Mouse (Mus musculus) stomach, embryonic 16.5 days (tissue): Measurements from ENCODE around the gene Cnot6l. TPM values are rescaled to one million over a fixed set of nuclear protein-coding genes. Genes with fewer than 3 reads are reported as not detected.

ENCODE experiments used
- ATAC-seq: fragments of 200-750 bp; cut with Nextera tagmentation; 2 replicates; pipeline ENCODE4 v1.8.0; 2017; ENCODE audit warnings: moderate number of reproducible peaks, moderate TSS enrichment; ENCODE audit not compliant: insufficient read depth, low FRiP score
- H3K27ac ChIP-seq: fragments of 300-500 bp; sonication (generic); 2 replicates; pipeline ENCODE4 v1.5.1; 2014; ENCODE audit warnings: low read length
- H3K27me3 ChIP-seq: fragments of 300-500 bp; sonication (generic); 2 replicates; pipeline ENCODE4 v1.6.1; 2014; ENCODE audit warnings: low read length, control low read depth, mixed read lengths; ENCODE audit not compliant: control insufficient read depth, insufficient read depth
- H3K36me3 ChIP-seq: fragments of 300-500 bp; sonication (generic); 2 replicates; pipeline ENCODE4 v1.6.1; 2014; ENCODE audit warnings: low read length; ENCODE audit not compliant: control insufficient read depth, insufficient read depth
- H3K4me1 ChIP-seq: fragments of 300-500 bp; sonication (generic); 2 replicates; pipeline ENCODE4 v1.6.1; 2014; ENCODE audit warnings: low read length, control low read depth, mixed read lengths; ENCODE audit not compliant: control insufficient read depth, insufficient read depth
- H3K4me2 ChIP-seq: fragments of 300-500 bp; sonication (generic); 2 replicates; pipeline ENCODE4 v1.6.1; 2014; ENCODE audit warnings: low read depth, low read length, mixed read lengths
- H3K4me3 ChIP-seq: fragments of 300-500 bp; sonication (generic); replicated peaks from 2 replicates; pipeline ENCODE4 v1.5.1; 2014; ENCODE audit warnings: mild to moderate bottlenecking, low read length
- H3K9ac ChIP-seq: fragments of 300-500 bp; sonication (generic); 2 replicates; pipeline ENCODE4 v1.6.1; 2014; ENCODE audit warnings: low read length
- H3K9me3 ChIP-seq: fragments of 300-500 bp; sonication (generic); replicated peaks from 2 replicates; pipeline ENCODE4 v1.6.1; 2016; ENCODE audit warnings: low read length, control low read depth; ENCODE audit not compliant: control insufficient read depth
- WGBS: fragments of 180-500 bp; shearing (Covaris S2); extraction: QIAGEN DNeasy Blood & Tissue Kit; methylation state at CpG from one replicate; pipeline ENCODE4 v1.1.7; 2014; 5-methylcytosine and 5-hydroxymethylcytosine counted together
- polyA plus RNA-seq: library from polyadenylated mRNA; unstranded; fragments of >200 nt; fragmentation: Nextera tagmentation; extraction: Ambion mirVana; gene quantifications from 2 replicates; pipeline ENCODE4 v1.2.1, GENCODE M21; 2015

Gene Cnot6l
- 13.9 and 16.1 TPM in 2 replicates for polyA plus RNA-seq

GRCm38 (mm10) chr5:96164021-96164411, at the start of gene Cnot6l:
Cnot6l (minus strand) TSS chr5:96164171.
- 0 out of 2 replicates have a peak, but pooled peaks have one; percentile 9 for ATAC-seq
- H3K27me3 ChIP-seq: no peaks in the 10 kb centered on the region
- WGBS: 21% methylated on average over 5 of the region's 5 CpGs

DNA sequence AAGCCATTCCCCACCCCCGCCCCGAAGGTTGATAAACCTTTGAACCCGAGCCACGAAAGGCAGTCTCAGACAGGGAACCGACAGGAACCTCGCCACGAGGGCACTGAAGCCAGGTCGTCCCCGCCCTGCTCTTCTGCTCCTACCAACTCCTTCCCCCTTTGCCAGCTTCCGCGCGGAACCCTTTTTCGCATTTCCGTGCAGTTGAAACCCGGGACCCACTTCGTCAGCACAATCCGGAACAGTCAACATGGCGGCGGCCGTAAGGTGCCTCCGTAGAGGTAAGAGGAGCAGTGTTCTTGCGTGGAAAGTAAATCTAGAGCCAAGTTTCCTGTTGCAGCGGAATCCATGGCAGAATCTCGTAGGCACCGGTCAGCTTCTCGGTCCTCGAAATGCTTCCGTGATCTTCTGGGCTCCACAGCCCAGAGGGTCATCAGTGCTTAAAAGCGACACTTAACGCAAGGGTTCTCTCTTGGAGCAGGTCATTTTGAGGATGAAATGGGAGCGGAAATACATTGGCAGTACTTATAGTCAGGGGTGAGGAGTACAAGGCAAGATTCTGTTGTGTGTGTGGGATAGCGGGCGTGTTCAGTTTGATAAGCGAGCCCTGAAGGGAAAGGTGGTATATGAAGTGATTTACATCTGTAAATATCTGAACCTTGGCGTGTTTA, 46.1 kb upstream of the Cnot6l start:
- Histone ChIP-seq H3K27ac (peak overlapping the region; percentile 94), H3K4me2 (peak overlapping the region; percentile 84), H3K27me3 (no peaks in the 10 kb centered on the region), H3K4me3 (peak overlapping the region; percentile 99), H3K9ac (peak overlapping the region; percentile 84), H3K36me3 (no peaks in the 10 kb centered on the region), H3K9me3 (no peaks in the 10 kb centered on the region), H3K4me1 (peaks cover 12% of the 10 kb centered on the region)
- WGBS: under 1% methylated on average over 35 of the region's 35 CpGs
- ATAC-seq: peak; percentile 96

More at GRCm38 (mm10) chr5:96164021-96164411, at the start of gene Cnot6l:
- Histone ChIP-seq H3K27ac (peak within 1 kb of the TSS; percentile 96), H3K9me3 (peaks cover 3% of the 10 kb centered on the region; the same call in 1 of the 2 replicates), H3K4me2 (peak within 1 kb of the TSS; percentile 66), H3K4me1 (0 out of 2 replicates have a peak, but pooled peaks cover 8% of the 10 kb centered on the region), H3K4me3 (peak within 1 kb of the TSS; percentile 96), H3K36me3 (no peaks in the 10 kb centered on the region), H3K9ac (peak within 1 kb of the TSS; percentile 98)

- peak within 1 kb of the TSS; percentile 84 for H3K9ac ChIP-seq
- peak; percentile 64 for ATAC-seq
- H3K4me3 ChIP-seq: peak within 1 kb of the TSS; percentile 99
- H3K27ac ChIP-seq: peak within 1 kb of the TSS; percentile 94
- no peaks in the 10 kb centered on the region for H3K27me3 ChIP-seq
- 2% methylated on average over 17 of the region's 17 CpGs for WGBS
- H3K4me2 ChIP-seq: peak within 1 kb of the TSS; percentile 84
- H3K36me3 ChIP-seq: no peaks in the 10 kb centered on the region
- no peaks in the 10 kb centered on the region for H3K9me3 ChIP-seq
- peaks cover 12% of the 10 kb centered on the region for H3K4me1 ChIP-seq
Observed at GRCm38 (mm10) chr5:96209459-96209858, 45.5 kb upstream of the Cnot6l start, which contains the start of gene Mrpl1. Mrpl1 (plus strand) TSS chr5:96209493.

DNA sequence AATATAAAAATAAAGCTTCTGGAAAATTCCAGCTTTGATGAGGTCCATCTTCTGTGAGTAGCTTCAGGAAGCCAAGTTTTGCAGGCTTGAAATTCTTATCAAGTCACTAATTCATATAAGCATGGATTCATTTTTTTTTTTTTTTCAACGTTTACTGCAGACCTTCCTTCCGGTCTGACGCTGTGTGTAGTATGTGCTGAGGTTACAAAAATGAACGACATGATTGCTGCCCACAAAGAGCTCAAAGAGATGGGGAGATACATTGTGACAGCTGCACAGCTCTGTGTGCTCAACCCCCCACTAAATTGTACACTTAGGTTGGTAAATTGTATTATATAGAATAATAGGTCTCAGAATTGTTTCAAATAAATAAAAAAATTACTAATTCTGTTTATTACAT, 44.6 kb upstream of the Cnot6l start:
- H3K4me3 ChIP-seq: no peak overlapping the region
- no peak for ATAC-seq
- no peaks in the 10 kb centered on the region for H3K27me3 ChIP-seq
- H3K9ac ChIP-seq: no peak overlapping the region
- H3K9me3 ChIP-seq: no peaks in the 10 kb centered on the region
- H3K4me1 ChIP-seq: peaks cover 12% of the 10 kb centered on the region
- 36% methylated on average over 4 of the region's 4 CpGs for WGBS
- H3K4me2 ChIP-seq: peak overlapping the region; percentile 69; the same call in 1 of the 2 replicates
- no peaks in the 10 kb centered on the region for H3K36me3 ChIP-seq
- H3K27ac ChIP-seq: no peak overlapping the region

- 88% methylated on average over 2 of the region's 2 CpGs for WGBS
- Histone ChIP-seq H3K4me3 (no peak overlapping the region), H3K27ac (no peak overlapping the region), H3K4me1 (peaks cover 12% of the 10 kb centered on the region), H3K36me3 (no peaks in the 10 kb centered on the region), H3K4me2 (no peak overlapping the region), H3K9me3 (no peaks in the 10 kb centered on the region), H3K27me3 (no peaks in the 10 kb centered on the region), H3K9ac (no peak overlapping the region)
- no peak for ATAC-seq
Observed at GRCm38 (mm10) chr5:96207531-96207930, 43.6 kb upstream of the Cnot6l start.

DNA sequence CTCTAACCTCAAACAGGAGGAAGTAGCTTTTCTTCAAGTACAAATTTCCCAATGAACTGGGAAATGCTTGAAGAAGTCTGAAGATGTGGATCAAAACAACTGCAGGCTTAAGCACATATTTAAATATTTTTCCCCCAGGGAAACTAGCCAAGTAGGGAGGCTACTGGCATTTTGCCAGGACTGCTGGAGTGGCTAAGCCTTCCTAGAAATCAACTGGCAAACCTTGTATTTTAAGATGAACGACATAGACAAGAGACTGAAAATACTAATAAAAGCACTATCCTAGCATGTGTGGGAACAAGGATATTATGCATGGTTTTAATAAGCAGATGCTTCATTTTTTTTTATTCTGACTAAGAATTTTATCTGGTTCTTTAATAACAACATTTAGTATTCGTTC, 42.9 kb upstream of the Cnot6l start:
- H3K27ac ChIP-seq: no peak overlapping the region
- H3K36me3 ChIP-seq: no peaks in the 10 kb centered on the region
- H3K9ac ChIP-seq: no peak overlapping the region
- no peak for ATAC-seq
- 28% methylated on average over 2 of the region's 2 CpGs for WGBS
- H3K4me1 ChIP-seq: peaks cover 12% of the 10 kb centered on the region
- H3K4me3 ChIP-seq: no peak overlapping the region
- H3K4me2 ChIP-seq: no peak overlapping the region
- H3K27me3 ChIP-seq: no peaks in the 10 kb centered on the region
- no peaks in the 10 kb centered on the region for H3K9me3 ChIP-seq

- Histone ChIP-seq H3K9ac (no peak overlapping the region), H3K27me3 (no peaks in the 10 kb centered on the region), H3K4me2 (no peak overlapping the region), H3K4me3 (no peak overlapping the region), H3K9me3 (no peaks in the 10 kb centered on the region), H3K4me1 (peaks cover 2% of the 10 kb centered on the region; the same call in 1 of the 2 replicates), H3K36me3 (no peaks in the 10 kb centered on the region), H3K27ac (no peak overlapping the region)
- ATAC-seq: no peak
- 63% methylated on average over 10 of the region's 10 CpGs for whole genome bisulfite sequencing
Observed at GRCm38 (mm10) chr5:96201462-96202154, 37.6 kb upstream of the Cnot6l start.

GRCm38 (mm10) chr5:96200269-96200668, 36.3 kb upstream of the Cnot6l start:
- no peak overlapping the region for H3K9ac ChIP-seq
- H3K36me3 ChIP-seq: no peaks in the 10 kb centered on the region
- ATAC-seq: no peak
- H3K4me1 ChIP-seq: no peaks in the 10 kb centered on the region
- no peaks in the 10 kb centered on the region for H3K27me3 ChIP-seq
- no peaks in the 10 kb centered on the region for H3K9me3 ChIP-seq
- H3K27ac ChIP-seq: no peak overlapping the region
- H3K4me2 ChIP-seq: no peak overlapping the region
- WGBS: 65% methylated on average over 3 of the region's 3 CpGs
- H3K4me3 ChIP-seq: no peak overlapping the region

GRCm38 (mm10) chr5:96198271-96198670, 34.3 kb upstream of the Cnot6l start:
- ATAC-seq: no peak
- WGBS: 69% methylated on average over 6 of the region's 6 CpGs
- Histone ChIP-seq H3K4me3 (no peak overlapping the region), H3K9ac (no peak overlapping the region), H3K9me3 (no peaks in the 10 kb centered on the region), H3K4me1 (no peaks in the 10 kb centered on the region), H3K27ac (no peak overlapping the region), H3K36me3 (no peaks in the 10 kb centered on the region), H3K27me3 (no peaks in the 10 kb centered on the region), H3K4me2 (no peak overlapping the region)
